Mouse (Mus musculus) left cerebral cortex, adult 8-10 months (tissue): ENCODE measurements at regions not wholly inside any gene's neighbourhood (a gene's known extent, or its start where the extent isn't known, plus 50 kb on each side); places are given as distances from the start of the nearest gene placed in this dataset.

Experiments used
- DNase-seq, 2 experiments: peaks; one replicate each; pipeline ENCODE4 v3.0.0; 2022; ENCODE audit warnings: low spot score in 2 of 2

DNA sequence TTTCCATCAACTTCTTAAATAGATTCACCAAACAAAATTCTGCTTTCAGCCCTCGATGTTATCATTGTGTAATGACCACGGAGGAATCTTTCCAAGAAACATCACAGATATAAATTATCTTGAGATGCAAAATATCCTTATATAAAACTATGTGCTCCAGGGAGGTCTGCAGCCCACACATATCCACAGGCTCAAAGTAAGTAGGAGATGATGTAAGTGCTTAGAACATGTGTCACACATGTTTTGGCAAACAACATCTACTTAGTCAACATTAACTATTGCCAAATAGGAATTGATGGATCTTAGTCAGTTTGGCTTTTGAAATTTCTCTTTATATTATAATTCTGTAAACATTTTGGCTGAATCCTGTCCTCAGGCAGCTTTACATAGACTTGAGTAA, 800.8 kb upstream of the Tenm2 start:
- no peak for DNase-seq

DNA sequence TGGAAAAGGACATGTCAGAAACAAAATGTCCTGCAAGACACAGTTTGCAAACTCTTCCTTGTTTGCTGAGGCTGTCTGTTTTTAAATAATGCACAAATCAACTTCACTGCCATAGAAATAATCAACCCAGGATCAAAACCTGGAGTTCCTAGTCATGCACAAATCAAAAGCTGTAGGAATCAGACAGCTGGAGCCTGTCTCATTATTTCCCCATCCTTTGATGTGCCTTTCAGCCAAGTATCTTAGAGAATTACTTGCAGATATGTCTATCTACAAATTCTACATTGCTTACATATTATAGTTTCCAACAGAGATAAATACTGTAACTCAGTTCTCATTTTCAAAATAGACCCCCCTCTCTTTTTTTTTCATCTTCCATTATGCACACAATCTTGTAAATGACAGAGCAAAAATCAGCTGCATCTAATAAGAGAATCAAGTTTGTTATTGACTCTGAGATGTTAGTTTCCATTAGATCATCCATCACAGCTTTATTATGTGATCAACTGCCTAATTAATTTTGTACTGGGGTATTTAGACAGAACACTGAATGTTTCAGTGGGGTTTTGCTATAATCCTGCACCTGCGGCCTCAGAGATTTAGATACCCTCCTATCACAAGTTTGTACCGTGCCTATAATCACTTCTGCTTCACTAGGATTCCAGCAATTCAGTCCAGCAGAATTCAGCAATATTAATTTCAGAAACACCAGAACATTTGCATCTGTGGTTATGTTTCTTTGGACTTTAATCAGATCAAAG, 798.9 kb upstream of the Tenm2 start:
- DNase-seq = no peak

DNA sequence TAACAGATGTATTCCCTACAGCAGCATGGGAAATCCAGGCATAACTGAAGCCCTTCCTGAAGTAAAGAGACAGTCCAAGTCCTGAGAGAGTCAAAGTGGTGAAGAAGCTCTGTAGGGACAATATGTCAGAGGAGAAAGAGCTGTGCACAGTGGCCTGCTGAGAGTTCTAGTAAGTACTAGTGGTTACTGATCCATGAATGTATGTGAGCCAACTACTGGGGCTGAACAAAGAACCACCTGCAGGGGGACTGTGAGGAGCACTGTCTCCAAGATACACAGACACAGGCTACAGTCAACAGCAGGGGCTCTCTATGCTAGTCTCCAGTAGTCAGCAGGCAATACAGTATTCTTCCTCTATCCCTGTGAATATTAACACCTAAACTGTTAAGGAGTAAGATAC, 785.9 kb upstream of the Tenm2 start:
- no peak for DNase-seq

DNA sequence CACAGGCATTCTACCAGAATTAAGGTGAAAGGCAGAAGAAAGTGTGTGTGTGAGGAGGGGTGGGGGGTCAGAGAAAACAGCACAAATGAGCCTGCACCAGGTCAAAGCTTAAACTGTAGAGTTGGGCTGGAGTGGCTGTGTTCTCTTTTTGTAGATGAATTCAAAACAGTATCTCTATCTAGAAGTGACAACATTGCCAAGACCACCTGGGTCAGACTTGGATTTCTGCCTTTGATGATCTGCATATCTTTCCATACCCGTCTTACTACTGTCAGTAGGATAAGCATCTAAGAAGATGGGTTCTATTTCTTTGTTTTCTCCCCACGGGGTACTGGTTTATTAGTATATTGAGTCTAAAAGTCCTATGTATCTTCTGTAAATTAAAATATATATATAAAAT, 742.4 kb upstream of the Tenm2 start:
- no peak for DNase-seq

DNA sequence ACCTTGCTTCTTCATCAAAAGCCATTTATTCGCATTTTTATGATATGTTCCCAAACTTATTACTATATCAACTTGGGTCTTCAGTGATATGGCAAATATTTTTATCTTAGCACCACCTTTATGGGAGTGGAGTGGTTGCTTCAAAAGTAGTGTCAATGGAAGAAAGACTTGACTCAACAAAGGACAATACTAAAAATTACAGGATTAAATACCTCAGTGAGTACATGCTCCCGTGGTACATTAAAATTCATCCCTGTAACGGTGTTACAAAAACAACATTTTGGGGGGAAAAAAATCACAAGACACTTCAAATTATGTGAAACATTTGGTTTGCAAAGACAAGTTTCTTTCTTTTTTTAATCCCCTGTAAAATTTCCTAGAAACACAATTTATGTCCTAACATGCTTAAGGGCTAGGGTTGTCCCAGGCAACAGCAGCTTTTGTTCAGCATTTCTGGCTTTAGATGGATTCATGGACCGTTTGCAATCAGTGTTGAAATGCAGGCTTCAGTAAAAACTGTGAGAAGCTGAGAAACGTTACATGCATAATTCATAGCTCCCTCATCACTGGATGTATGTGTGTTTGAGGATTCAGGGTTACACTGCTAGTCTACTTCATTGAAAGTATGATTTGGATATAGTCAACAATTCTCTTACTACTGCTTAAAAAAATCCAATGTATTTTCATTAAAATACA, 700.8 kb upstream of the Tenm2 start:
- DNase-seq = no peak

DNA sequence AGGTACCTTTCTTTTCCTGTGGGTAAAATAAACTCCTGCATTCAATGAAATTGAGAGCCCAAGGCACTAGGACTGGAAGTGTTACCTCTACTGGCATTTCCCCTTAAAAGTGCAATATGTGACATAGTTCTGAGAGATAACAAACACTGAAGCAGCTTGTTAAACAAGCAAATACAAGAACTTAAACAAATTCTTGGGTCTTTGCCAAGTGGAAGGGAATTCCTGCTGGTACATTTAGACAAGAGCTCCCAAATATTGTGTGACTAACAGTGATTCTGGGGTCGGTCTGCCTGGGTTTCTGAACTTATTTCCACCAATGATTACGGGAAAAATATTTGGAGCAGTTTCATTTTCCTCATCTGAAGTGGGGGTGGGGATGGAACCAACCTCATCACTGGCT, 677.4 kb upstream of the Tenm2 start:
- DNase-seq = no peak

DNA sequence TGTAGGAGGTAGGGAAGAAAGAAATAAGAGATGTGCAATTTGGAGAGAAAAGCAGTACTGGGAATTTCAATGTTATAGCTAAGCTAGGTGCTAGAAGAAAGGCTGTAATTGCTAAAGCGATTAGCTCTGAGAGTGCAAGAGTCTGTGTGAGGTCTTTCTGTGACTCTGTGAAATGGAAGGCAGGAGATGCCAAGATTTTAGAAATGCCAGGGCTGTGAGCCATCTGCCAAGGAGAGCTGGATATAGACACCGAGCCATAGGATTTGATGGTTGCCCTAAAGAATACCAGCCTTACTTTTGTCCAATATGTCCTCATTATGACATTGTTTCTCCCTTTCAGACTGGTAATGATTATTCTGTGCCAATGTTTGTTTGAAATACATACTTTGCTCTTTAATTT, 669.2 kb upstream of the Tenm2 start:
- no peak for DNase-seq

DNA sequence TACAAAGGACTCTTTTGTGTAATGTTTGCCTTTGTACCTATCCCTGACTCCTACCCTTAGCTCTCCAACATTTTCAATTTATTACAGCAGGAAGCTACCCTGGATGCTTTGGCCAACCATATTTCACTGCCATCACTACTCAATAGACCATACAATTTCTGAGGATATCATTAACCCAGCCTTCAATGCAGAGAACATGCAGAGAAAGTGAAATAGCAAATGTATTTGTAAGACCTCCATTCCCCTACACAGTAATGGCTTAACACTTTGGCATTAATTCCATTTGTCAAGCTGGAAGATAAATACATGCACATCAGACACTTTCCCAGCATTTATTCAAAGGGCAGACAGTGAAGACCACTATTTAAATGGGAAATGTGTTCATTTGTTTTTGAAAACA, 661.9 kb upstream of the Tenm2 start:
- no peak for DNase-seq

DNA sequence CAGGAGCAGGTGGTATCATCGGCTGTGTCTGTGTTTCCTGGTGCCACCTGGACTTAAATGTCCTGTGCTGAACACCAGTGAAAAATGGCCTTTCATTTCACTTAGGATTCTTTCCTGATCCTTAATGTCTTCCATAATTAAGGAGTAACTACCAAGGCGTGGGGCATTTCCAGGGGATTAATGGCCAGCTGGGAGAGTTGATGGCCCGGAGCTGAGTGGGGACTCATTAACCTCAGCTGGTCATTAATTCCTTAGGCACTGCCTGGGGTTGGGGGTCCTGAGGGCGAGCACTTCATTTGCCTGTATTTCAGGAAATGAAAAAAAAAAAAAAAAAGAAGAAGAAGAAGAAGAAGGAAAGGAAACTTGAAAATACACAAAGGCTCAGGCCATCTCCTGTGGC, 647.0 kb upstream of the Tenm2 start:
- no peak for DNase-seq

DNA sequence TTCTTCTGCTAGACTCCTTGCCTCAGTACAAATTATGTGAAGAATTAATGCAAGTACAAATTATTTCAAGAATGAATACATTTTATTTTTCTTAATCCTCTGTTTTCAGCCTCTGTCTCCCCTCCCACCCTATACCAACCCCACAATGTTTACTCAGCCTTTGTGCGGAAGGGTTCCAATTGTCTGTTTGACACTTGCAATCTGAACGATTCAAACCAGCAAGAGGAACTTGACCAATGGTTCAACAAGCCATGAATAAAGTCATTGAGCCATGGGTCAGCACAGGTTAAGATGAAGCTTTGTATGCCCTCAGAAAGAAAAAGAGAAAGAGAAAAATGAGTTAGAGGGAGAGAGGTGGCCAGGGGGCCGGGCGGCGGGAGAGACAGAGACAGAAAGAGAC, 601.5 kb upstream of the Tenm2 start:
- DNase-seq = no peak

DNA sequence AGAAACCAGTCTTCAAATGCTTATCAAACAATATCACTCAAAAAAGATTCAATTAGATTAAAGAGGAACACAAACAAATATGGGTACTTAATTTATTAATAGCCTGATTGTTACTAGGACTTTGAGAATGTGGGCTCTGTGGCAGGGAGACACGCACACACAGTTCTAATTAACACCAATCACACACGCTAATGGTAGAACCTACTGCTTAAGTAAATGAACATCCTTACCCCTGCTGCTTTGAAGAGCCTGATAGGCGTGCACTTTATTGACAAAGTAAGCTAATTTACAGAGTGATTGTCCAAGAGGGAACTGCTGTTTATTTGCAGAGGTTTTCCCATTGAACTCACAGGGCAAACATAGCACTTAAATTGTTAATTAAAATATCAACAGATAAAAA, 595.2 kb upstream of the Tenm2 start:
- no peak for DNase-seq

DNA sequence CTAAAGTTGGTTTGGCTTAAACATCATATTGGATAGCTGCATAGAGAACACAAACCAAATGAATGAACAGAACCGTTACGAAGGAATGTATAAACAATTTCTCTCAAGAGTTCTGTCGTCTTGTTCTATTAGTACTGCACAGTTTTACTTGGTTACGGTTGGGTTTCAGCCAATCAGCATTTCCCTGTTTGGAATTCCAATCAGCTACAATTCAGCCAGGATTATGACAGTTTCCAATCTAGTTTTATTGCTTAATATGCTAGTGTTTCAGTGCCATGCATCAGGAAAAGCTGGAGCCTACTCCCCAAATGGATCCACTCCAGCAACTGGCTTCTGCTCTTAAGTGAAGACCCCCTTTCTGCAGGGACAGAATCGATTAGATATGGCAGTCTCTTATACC, 571.0 kb upstream of the Tenm2 start:
- no peak for DNase-seq

DNA sequence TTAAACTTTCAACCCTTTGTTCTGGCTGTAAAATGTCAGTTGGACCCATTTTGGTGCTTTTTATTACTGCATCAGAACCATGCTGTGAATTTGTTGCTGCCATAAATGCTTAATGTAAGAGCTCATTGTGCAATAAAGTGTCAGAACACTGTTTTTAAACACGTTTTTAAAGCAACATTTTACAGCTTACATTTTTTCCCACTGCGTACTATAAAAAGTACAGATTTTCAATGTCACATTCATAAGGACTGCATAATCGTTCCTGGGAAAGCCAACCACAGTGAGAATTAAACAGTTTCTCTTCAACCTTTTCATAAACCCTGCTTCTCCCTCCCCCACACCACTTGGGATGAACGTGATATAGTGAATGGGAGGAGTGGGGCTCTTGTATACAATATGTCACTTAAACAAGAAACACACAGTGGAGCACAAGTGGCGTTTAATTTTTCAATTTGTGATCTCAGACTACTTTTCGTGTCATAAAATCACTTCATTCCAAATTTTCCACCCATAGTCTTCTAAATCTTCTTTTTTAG, 563.1 kb upstream of the Tenm2 start:
- DNase-seq = no peak

DNA sequence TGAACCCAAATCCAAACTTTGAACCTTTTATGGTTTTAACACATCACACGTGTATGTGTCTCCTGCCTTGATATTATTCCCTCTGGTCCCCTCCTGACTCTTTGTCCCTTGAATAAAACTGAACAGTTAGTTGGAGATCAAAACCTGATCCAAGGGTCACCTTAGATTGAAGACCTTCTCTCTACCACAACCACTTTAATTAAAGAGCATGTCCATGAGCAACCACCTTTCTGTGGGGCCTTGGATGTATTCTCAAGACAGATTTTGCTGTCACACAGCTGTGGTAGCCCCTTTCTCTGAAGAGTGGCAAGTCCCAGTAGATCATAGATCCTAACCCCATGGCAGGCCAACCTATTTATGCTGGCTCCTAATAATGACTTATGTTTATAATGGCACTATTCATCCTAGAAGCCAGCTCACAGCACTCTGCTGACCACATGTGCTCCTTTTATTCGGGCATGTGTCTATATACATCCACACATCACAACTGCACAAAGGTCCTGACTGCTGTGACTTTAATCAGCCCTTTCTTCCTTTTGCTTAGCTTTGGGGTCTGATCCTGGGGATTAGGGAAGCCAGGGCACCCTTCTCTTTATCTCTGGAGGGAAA, 536.8 kb upstream of the Tenm2 start:
- DNase-seq = no peak

DNA sequence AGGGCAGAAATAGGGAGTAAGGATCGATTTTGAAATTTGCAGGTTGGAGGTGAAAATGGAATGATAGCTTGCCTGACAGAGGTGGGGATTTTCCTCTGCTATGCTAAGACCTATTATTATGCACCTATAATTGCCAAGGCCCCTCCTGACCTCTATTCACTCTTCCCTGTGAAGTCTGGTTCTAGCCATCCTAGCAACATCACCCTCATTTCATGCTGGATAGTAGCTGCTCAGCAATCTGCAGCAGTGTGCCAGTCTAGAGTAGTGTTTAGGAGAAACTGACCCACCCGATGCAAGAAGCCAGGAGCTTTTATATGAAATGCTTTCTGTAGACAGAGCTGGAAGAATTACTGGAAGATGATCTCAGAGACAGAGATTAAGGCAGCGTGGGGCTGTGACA, 535.1 kb upstream of the Tenm2 start:
- DNase-seq = no peak

DNA sequence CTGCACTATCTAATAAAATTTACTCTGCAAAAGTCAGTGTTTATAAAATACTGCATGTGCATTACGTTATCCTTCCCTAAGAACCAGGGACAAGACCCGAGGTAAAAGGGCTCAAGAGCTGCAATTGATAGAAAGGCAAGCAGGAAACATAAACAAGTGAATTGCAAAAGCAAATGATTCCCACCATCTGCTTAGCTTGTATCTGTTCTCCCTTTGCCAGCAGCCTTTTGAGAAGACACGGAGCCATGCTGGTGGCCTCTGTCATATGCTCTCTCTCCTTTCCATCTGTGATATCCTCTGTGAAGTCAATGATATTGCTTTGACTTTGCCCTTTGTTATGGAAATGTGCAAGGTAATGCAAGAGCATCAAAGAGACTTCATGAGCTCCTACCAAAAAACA, 532.4 kb upstream of the Tenm2 start:
- DNase-seq = no peak

DNA sequence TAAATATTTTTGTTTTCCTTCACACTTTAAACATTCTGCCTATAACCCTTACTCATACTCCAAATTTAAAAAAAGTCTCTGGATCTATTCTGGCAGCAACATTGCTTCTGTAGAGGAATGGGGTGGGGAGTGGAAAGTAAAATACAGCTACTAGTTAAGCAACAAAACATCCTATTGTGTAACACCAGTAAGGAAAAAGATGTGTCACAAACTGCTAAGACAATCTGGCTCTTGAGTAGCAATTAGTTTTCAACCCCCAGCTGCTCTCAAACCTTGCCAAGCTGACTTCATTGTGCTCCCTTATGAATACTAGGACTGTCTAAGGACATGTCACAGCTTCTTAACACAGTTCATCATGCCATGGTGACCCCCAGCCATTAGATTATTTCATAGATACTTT, 500.2 kb upstream of the Tenm2 start:
- DNase-seq = no peak

DNA sequence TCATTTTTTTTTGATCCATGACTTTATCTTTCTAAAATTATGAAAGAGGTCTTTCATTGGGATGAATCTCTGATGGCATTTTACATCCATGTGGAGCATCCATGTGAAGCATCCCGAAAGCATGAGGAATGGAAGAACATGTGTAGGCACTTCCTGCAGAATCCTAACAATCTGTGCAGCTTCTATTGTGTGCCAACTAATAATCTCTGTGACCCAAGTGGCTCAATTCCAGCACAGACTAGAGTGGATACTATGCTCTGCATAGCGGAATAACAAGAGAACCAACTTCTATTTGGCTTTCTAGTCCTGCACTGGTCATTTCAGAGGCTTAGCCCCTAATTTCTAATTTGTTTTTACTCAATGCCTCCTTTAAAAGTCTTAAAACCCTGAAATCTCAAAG, 499.7 kb upstream of the Tenm2 start:
- DNase-seq = no peak

DNA sequence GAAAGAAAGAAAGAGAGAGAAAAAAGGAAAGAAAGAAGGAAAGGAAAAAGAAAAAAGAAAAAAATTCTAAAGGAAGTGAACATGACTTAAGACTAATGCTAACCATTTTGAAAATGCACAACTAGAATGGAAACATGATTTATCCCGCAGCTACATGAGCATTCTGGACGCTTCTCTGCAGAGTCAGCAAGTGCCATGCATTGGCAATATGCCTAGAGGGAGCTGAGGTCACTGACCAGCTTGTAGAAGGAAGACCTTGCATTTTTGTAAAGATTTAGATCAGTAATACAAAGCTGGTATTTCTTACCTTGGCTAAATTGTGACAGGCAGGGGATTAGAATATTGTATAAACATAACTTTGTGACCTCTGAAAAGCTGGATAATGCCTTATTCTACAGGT, 461.2 kb upstream of the Tenm2 start:
- no peak for DNase-seq

DNA sequence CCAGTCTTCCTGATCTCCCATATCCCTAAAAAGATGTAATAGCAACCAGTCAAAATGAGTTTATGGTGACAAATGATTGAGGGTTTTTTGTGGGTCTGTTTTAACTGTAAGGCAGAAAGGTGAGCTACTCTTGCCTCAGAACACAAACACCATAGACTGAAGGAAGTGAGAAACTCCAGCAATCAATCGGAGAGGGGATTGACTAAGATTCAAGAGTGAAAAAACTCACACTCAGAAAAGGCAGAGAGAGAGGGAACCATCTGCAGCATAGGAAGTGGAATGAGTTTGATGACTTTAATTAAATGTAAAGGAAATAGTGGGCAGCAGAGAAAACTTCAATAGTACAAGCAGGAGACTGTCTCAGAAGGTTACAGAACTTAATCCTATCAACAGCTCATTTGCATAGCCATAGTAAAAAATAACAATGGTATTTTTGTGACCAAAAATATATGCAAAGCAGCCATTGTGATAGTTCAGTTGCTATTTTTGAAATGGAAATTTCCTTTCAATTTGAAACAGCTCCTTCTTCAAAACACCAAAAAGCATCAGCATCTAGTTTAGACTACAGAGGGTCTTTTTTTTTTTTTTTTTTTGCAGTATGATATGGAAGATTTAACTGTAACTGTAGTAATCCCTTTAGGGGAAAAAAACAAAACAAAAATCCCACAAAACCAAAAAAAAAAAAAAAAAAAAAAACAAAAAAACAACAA, 442.9 kb upstream of the Tenm2 start:
- no peak for DNase-seq

DNA sequence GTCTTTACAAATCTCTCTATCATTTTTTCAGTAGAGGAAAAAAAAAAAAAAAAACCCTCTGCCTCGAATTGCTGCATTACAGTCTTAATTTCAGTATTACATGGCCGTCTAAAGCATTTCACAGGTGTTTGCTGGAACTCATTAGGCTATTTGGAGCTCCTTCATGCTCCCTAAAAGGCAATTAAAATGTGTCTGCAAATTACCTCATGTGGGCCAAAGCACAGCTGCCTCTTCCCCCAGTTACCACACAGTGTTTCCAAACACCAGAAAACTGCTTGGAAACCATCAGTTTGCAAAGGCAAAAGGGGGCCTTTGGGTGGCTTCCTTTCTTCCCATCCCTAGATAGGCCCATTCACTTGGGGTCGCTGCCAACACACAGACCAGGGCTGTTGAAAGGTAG, 435.6 kb upstream of the Tenm2 start:
- no peak for DNase-seq

DNA sequence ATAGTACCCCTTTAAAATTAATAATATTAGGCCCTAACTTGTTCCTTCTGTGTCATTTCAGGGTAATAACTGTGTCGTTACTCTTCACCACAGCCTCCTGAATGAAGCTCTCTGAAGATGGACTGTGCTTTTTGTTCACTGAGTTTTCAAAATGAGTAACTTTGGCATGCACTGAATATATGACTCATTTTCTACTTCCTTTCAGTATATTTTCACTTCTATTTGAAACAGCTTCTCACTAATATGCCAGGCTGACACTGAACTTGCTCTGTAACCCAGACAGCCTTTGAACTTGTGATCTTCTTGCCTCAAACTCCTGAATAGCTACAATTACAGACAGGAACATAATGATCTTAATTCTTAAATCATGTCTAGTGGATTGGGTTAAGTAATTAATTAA, 431.2 kb upstream of the Tenm2 start:
- DNase-seq = no peak
